Mouse (Mus musculus): ENCODE results near the gene Phf21a.
A peak's percentile ranks its signal among the peaks of the same experiment; 100 is the strongest.

Gene Phf21a

DNA sequence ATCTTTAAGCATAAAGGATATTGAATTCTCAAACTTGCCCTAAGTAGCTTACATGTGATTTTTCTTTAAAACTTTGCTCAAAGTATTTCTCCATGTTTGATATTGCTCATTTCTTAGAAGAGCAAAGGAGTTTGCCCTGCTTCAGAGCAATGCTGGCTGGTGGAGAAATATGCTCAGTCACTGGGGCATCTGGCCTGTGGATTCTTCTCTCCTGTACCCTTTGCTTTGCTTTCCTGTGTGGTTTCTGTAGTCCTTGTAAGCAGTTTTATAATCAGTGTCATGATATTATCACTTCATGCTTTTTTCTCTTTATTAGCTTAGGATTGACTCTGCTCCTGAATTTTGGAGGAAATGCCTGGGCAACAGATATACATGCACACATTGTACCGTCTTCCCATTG lies 117.5 kb downstream of the Phf21a start:
- DNase-seq (ENCODE audit: extremely low read depth, low read depth, low spot score): no peak

- no peak for DNase-seq (ENCODE audit: extremely low read depth, low read depth, low spot score)
These were observed 128.5 kb downstream of the Phf21a start for GRCm38 (mm10) chr2:92221431-92221830.

DNA sequence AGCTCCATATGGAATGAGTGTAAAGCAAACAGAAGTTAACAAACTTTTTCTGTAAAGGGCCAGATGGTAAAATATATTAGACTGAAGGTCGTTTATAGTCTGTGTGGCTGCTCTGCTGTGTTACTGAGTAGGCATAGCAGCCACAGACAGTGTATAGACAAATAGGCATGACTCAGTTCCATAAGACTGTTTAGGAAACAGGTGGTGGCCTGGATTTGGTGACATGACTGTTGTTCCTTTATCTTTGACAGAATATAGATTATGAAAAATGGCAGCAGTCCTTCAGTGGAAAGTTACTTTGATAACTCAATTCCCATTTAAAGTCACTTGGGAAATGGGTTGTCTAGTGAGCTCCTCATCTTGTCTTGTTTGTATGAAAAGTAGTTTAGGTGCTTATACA lies 132.7 kb downstream of the Phf21a start:
- DNase-seq (ENCODE audit: extremely low read depth, low read depth, low spot score): no peak

DNA sequence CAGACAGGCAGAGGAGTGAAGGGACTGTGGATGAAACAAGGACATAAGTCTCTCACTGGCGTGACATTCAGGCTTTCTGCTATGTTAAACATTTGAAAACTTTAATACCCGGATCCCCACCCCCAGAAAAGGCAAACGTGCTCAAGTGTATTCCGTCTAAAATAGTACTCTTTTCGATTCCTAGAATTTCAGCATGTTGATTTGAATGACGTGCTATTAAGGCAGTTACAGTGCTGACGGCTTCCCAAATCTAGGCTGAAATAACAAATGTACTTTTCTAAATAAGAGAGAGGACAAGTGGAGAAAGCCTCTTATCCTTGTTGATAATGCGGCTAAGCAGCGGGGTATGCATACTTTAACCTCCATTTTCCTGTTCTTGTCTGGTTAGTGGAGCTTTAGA lies 137.1 kb downstream of the Phf21a start:
- no peak for DNase-seq (ENCODE audit: extremely low read depth, low read depth, low spot score)

DNA sequence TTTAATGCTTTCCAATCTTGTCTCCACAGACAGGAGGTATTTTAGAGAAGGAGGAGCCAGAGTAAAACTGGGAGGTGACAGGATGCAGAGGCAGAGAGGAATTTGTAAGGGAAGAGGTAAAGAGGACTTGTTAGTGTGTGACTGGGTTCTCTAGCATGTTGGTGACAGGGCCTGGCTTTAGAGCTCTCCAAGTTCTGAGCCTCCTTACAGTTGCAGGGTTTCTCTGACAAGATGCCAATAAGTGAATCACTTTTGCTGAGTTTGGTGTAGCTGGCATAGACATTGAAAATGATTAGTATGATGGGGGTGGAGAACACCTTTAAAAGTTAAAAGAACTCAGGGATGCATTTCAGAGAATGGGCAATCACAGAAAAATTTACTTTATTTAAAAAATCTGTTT lies 138.8 kb downstream of the Phf21a start:
- no peak for DNase-seq (ENCODE audit: extremely low read depth, low read depth, low spot score)

- DNase-seq (ENCODE audit: extremely low read depth, low read depth, low spot score): no peak
These were observed 141.9 kb downstream of the Phf21a start for GRCm38 (mm10) chr2:92234768-92235332.

DNA sequence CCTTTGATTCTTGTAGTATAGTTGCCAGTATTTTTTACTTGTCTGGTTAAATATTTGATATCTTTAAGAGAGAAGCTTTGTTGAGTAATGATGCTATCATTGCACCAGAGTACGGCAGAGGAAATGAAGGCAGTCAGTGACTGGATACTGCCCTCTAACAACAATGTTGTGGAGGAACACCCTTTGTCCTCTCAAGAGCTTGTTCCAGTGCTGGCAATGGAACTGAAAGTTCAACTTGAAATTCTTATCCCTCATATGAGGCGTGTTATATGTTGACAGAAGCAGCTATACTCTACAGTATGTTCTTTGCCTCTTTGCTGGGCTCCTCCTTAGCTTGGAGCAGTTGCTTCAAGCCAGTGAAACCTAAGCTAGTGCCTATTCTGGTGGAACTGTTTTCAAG lies 147.4 kb downstream of the Phf21a start:
- DNase-seq (ENCODE audit: extremely low read depth, low read depth, low spot score): no peak

GRCm38 (mm10) chr2:92240816-92241215 lies 147.9 kb downstream of the Phf21a start:
- no peak for DNase-seq (ENCODE audit: extremely low read depth, low read depth, low spot score)

DNA sequence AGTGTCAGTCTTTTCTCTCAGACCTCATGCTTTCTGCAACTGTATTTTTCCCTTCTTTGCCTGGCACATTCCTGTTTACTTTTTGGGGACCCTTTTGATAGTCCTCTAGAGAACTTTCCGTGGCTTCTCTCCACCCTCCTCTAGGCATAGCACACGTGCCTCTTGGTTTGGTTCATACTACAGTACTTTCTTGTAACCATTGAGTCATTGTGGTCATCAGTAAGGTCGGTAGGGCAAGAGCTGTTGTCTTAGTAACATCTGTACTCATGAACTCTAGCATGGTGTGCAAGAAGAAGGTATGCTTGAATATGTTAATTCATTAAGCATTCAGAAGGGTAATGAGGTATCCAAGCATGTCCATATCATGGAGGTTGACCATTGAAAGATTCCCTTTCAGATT lies 148.4 kb downstream of the Phf21a start:
- DNase-seq (ENCODE audit: extremely low read depth, low read depth, low spot score): no peak

DNA sequence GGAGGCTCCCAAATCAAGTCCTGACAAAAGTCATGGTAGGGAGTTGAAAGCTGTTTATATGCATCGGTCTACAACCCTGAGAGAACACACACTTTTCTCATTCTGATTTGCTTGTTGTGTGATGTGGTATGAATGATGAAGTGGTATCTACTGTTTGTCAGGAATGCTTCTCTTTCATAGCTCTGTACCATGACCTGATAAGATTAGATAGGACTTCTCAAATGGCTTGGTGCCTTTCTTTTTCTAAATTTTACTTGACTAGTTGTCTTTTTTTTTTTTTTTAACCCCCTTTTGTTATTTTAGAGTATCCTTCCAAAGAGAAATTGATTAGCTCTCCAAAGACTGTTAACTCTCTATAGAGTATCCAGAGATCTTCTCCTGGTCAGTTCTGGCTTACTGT lies 153.2 kb downstream of the Phf21a start:
- DNase-seq (ENCODE audit: extremely low read depth, low read depth, low spot score): no peak

- DNase-seq (ENCODE audit: extremely low read depth, low read depth, low spot score): no peak
These were observed 154.8 kb downstream of the Phf21a start for GRCm38 (mm10) chr2:92247711-92248110.

DNA sequence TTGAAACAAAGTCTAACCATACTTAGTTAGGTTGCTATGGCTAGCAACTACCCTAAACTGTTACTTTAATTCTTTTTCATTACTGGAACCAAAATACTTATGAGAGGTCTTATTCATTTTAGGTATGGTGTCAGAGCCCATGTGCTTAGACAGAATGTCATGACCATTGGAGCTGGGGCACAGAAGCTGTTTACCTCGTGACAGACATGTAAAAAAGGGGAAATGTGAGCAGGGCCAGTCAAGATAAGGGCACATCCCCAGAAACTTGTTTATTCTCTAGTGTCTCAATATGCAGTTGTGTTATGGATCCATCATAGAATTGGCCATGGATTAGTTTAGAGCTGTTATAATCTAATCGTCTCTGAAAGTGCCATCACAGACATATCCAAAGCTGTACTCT lies 157.6 kb downstream of the Phf21a start:
- no peak for DNase-seq (ENCODE audit: extremely low read depth, low read depth, low spot score)

GRCm38 (mm10) chr2:92253777-92254176 lies 160.9 kb downstream of the Phf21a start:
- DNase-seq (ENCODE audit: extremely low read depth, low read depth, low spot score): no peak

DNA sequence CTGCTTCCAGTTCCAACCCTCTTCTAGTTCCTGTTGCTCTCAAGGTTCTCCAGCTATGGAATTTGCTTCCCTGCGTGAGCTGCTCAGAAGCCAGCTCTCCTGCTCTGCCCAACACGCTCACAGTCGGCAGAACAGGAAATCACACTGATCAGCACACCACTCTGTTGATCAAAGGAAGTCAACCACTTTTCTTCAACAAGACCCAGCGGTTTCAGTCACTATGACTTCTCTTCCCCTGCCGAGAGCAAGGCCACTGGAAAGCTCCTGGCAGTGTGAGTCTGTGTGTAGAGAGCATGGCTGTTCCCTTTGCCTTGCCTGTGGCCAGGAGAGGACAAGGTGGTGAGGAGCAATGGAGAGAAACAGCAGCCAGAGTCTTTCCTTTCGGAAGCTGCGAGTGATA lies 163.2 kb downstream of the Phf21a start:
- no peak for DNase-seq (ENCODE audit: extremely low read depth, low read depth, low spot score)

DNA sequence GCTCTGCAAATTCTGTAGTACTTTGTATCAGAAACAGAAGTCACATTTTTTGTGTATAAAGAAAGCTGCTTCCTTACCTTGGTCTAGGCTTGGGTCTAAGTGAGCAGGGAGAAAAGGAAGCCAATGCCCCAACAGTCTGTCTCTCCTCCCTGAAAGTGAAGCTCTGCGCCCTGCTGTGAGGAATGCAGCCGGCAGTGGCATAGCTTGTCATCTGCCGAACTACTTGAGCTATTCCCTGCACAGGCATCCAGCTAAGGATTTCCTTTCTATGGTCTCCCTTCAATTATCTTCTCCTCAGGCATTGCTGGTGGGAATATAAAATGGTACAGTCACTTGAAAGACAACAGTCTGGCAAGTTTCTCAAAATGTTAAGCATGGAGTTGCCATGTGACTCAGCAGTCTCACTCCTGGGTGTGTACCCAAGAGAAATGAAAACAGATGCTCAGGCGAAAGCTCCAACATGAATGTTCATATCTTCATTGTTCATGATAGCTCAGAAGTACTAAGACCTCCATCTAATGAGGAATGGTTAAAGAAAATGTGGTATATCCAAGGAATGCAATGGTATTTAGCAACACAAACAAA lies 164.5 kb downstream of the Phf21a start:
- DNase-seq (ENCODE audit: extremely low read depth, low read depth, low spot score): no peak

DNA sequence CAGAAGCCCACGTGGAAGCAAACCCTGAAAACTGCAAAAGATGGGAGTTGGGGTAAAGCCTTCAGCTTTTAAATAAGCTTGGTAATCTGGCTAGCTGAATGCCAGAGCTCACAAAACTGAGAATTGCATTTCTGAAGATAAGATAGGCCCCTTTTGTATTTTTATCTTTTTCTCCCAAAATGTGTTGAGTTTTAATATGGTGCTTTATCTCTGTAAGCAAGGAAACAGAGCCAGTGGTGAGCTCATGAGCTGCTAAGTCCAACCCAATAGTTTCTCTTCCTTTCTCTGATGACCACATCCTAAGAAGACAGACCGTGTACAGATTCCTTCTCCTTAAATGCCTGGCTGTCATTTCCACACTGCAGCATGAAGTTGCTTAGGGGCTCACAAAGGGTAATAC lies 167.0 kb downstream of the Phf21a start:
- no peak for DNase-seq (ENCODE audit: extremely low read depth, low read depth, low spot score)

- DNase-seq (ENCODE audit: extremely low read depth, low read depth, low spot score): no peak
These were observed 173.2 kb downstream of the Phf21a start for GRCm38 (mm10) chr2:92266100-92266617.

DNA sequence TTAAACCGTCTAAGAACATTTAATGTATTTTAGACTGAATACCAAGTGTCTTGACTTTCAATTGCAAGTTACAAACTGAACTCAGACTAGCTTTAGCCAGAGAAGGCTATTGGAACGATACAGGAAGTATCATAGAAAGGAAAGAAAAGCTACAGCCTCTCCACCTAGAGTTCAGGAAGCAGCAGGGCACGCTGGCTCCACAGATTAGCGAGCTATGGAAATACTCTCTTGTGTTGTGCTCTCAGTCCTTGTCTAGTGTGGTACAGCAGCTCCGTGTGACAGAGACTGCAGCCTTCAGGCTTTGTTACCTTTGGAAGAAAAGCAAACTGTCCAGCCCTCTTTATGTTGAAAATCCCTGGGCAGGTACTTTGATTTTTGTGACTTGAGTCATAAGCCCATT lies 176.3 kb downstream of the Phf21a start:
- DNase-seq (ENCODE audit: extremely low read depth, low read depth, low spot score): peak; percentile 43

DNA sequence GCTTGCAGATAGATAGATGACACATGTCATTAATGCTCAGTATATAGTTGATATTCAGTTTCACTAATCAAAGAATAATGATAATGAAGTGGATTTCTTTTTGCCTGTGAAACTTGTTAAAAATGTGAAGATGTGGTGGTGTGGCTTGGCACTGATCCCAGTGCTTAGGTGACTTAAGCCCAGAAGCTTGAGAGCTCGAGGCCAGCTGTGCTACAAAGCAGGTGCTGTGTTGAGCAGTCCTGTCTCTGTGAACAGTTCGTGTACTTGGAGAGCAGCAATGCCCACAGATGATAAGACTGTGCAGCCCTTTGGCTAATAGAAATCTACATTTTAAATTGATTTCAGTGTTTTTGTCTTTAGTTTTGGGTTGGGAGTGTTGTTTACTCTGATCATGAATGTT lies 179.6 kb downstream of the Phf21a start:
- no peak for DNase-seq (ENCODE audit: extremely low read depth, low read depth, low spot score)

DNA sequence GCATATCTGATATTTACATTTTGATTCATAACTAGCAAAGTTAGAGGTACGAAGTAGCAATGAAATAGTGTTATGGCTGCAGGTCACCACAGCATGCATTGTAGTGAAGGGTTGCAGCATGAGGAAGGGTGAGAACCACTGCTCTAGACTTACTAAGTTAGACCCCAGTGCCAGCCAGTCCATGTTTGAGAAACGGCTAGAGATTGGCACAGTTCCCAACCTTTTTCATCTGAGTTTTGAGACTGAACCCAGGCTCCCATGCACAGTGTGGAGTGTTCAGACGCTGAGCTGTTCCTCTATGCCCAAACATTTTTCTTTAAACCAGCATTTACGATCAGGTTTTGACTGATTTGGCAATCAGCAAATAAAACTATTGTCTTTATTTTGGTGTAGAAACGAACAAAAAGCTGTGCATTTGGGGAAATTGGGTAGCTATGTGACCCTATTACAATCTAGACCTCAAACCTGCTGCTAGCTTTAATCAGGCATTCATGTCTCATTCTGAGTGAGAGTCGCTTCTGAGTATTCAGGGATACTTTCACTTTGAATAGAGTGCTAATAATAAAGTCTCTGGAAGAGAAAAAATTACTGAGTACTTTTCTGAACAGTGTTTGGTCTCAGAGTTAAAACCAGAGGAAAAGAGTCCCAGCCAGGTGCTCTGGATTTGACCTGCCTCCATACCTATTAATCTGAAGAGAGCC lies 180.3 kb downstream of the Phf21a start:
- no peak for DNase-seq (ENCODE audit: extremely low read depth, low read depth, low spot score)

GRCm38 (mm10) chr2:92273802-92274183 lies 180.9 kb downstream of the Phf21a start:
- DNase-seq (ENCODE audit: extremely low read depth, low read depth, low spot score): no peak

DNA sequence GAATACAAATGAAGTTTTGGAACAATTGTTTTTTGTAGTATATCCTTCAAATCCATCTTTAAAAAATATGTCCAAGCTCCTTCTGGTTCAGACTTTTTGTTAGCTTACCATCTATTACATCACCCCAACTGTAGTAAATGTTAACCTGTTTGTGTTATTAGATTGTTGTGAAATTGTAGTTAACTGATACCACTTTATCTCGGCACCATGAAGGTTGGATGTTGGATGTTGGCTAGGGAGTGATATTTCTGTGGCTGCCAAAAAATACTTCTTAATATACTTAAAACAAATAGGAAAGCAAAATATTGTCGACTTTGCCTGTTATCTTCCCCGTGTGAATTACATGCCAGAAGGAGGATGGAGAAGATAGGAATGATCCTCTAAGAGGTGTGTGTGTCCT lies 184.9 kb downstream of the Phf21a start:
- DNase-seq (ENCODE audit: extremely low read depth, low read depth, low spot score): no peak

- DNase-seq (ENCODE audit: extremely low read depth, low read depth, low spot score): no peak
These were observed 185.7 kb downstream of the Phf21a start for GRCm38 (mm10) chr2:92278663-92279062.

Measured in fat pad, adult 2 months (tissue).